Mouse (Mus musculus): Measurements from ENCODE around the gene Tgm1.

Tgm1 gene

DNA sequence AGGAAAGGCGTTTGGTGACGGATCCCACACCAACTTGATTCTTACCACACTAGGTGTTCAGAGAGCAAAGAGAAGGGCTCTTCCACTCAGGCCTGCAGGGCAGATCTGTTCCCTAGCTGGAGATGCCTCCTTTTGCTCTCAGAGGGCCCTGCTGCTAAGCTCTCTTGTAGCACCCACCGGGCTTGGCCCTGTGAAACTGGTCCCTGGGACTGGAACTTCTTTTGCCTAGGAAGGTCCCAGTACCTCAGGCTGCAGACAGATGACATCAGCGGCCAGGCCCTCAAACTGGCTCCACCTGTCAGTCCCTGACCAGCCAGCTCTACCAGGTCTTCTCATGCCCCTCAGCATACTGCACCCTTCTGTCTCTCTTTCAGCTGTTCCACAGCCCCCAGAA is at the start of gene Tgm1:
Gene Tgm1 (minus strand): TSS at position 198 of the 394 bp plus-strand sequence.
- no peak for DNase-seq (ENCODE audit: low read depth, low spot score)

- no peak for DNase-seq (ENCODE audit: low read depth, low spot score)
These were observed 49.4 kb upstream of the Tgm1 start for GRCm38 (mm10) chr14:55763166-55763565.

GRCm38 (mm10) chr14:55762001-55762821 is 48.5 kb upstream of the Tgm1 start:
- no peak for DNase-seq (ENCODE audit: low read depth, low spot score)

GRCm38 (mm10) chr14:55761163-55761562 is 47.4 kb upstream of the Tgm1 start, which contains the start of gene Ltb4r2:
TSS of gene Ltb4r2 (plus strand) at chr14:55761428.
- no peak for DNase-seq (ENCODE audit: low read depth, low spot score)

GRCm38 (mm10) chr14:55760156-55760555 is 46.4 kb upstream of the Tgm1 start:
- peak; percentile 41 for DNase-seq (ENCODE audit: low read depth, low spot score)

GRCm38 (mm10) chr14:55758363-55758784 is 44.6 kb upstream of the Tgm1 start, which contains the start of gene Cideb:
TSS of gene Cideb (minus strand) at chr14:55758458.
- DNase-seq (ENCODE audit: low read depth, low spot score) = no peak

GRCm38 (mm10) chr14:55757566-55757965 is 43.8 kb upstream of the Tgm1 start:
- no peak for DNase-seq (ENCODE audit: low read depth, low spot score)

GRCm38 (mm10) chr14:55747051-55747847 is 33.5 kb upstream of the Tgm1 start:
- no peak for DNase-seq (ENCODE audit: low read depth, low spot score)

DNA sequence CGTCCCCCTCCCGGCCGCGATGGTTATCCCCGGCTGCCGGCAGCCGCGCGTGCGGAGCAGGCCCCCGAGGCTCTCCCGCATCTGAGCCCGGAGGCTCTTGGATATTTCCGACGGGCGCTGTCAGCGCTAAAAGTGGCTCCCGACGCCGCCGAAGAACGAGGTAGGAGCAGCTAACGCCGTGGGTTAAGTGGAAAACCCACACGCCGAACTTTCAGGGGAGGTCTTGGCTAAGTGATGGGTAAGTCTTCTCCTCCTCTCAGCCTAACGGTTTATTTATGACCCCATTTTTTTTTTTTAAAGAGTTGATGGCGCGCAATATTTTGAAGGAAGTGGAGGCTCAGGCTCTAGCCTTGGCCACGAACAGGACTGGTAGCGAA is 32.1 kb upstream of the Tgm1 start:
- DNase-seq (ENCODE audit: low read depth, low spot score) = no peak

DNA sequence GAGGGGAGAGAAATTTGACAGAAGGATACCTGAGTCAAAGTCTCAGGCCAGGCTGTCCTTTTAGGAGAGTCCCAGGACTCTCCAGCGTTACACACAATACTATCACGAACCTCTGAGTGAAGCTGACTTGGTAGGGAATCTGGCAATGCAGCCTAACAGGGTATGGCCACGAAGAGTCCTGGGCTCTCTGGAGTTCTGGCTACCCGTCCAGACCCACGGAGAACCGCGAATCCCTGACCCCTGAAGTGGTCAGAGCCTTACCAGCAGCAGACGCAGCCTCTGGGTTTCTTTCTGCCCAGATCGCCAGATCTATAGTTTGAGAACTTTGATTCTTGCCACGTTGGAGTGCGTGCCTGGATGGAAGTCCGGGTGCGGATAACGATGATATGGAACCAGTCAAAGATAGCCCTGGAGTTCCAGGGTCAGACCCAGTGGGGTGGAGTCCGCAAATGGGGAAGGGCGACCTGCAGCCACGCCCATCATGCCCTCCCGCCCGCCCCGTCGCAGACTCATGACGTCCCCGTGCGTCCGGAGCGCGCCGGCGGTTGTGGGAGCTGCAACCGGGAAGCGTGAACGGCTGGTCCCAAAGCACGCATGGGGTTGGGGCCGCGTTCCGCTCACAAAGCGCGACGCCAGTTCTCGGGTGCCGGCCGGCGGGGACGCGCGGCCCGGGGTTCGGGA is 31.6 kb upstream of the Tgm1 start, which contains the start of the genes Dhrs1 and Nop9:
Gene Dhrs1 (minus strand): TSS at position 511 of the 681 bp plus-strand sequence.
Gene Nop9 (plus strand): TSS at position 514 of the 681 bp plus-strand sequence.
- DNase-seq (ENCODE audit: low read depth, low spot score) = peak; percentile 68

- DNase-seq (ENCODE audit: low read depth, low spot score) = peak; percentile 71
These were observed 30.0 kb upstream of the Tgm1 start for GRCm38 (mm10) chr14:55743711-55744110.

DNA sequence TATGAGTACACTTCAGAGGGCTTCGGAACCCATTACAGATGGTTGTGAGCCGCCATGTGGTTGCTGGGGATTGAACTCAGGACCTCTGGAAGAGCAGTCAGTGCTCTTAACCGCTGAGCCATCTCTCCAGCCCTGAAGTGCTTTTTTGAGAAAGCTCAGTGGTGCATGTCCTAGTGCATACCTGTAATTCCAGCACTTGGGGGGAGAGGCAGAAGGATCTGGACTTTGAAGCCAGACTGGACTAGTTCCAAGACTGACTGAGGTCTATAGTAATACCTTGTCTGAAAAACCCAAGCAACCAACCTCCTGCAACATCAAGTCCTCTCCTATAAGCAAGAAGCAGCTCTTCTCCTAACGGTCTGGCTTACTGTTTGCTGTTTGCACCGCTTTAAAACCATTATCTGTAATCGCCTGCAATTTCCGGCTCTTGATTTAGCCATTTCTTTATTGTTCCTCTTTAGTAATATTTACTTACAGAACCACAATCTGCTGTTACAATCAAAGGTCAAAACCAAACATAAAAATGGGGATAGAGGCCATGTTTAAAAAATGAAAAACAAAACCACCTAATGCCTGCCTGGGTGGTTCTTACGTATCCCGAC is 23.5 kb upstream of the Tgm1 start:
- DNase-seq (ENCODE audit: low read depth, low spot score) = no peak

GRCm38 (mm10) chr14:55735758-55736157 is 22.0 kb upstream of the Tgm1 start:
- no peak for DNase-seq (ENCODE audit: low read depth, low spot score)

DNA sequence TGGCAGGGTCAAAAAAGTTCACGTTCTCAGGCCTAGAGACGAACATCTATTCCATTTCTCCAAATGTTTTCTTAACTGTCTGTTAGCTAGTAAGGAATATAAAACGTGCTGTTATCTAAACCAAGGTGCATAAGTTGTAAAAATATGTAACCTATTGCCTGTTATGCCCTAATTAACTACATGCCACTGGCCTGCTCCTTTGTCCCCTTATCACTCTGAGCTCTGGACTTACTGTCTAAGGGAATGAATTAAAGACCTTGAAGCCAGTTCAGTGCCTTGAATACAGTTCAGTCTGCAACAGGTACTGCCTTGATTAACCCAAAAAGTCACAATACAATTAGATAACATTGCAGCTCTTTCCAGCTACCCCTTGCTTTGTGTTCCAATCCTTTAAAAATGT is 21.6 kb upstream of the Tgm1 start:
- DNase-seq (ENCODE audit: low read depth, low spot score) = no peak

DNA sequence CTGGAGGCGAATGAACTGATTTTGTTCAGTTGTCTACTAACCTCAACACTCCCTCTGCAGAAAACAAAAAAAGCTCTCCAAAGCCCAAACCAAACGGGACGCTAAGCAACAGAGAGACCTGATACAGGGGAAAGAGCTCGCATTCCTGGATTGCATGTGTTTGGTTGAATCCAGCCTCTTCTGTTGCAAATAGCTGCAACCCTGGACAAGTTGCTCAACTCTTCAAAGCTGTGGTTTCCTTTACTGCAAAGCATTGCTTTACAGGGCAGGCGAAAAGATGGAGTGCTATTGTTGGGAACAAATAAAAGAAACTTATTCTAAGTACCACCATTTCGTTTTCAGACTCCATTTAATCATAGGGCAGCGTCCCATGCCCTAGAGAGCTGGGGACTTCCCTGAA is 21.1 kb upstream of the Tgm1 start:
- DNase-seq (ENCODE audit: low read depth, low spot score) = no peak

DNA sequence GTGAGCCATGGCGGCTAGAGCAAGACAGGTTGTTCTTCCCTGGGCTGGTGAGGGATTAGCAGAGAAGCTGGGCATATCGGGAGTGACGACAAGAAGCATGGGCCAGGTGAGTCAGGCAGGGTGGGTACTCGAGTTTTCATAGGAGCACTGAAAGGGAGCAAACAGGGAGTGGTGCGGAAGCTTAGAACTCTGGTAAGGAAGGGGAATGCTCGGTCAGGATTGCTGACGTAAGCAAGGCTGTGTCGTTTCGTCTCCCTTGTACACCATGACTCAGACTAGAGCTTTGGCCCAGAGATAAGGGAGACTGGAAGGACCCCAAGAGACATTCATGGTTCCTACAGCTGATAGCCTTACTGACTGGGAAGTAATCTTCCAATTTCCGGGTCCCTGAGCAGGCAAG is 20.2 kb upstream of the Tgm1 start:
- DNase-seq (ENCODE audit: low read depth, low spot score) = no peak

DNA sequence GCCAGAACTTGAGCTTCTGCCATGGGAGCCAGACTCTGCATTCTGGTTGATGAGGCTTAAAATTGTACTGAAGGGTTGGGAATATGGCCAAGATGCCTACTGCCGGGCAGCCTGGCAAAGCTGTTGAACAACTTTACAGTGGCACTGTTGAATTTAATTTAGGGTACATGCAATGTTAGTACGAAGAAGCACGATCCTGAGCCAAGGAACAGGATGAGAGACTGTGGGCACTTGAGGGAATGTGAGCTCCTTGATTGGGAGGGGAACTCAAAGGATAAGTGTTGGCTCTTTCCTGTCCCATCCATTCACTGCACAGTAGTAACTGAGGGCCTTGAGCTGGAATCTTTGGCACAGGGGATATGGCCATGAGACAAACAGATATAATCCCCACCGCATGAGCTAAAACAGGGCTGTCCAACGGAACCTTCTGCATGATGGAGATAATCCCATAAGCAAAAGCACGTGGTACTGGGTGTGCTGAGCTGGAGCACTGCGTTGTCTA is 16.9 kb upstream of the Tgm1 start:
- no peak for DNase-seq (ENCODE audit: low read depth, low spot score)

DNA sequence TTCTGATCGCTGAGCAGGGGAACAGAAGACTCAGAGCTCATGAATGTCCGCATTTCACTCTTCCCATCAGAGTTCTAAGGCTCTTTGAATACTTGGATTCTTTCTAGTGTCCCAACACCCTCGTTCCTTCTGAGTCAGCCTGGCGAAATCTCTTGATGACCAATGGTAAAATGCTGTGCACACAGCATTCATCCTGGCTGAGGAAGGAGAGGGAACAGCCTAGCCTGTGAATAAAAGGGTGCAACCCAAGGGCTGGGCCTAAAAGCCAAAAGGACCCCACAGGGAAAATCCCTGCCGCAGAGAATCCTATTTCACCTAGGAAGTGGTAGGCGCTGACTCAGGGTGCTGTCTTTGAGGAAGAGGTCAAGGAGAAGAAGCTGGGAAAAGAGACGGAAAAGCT is 16.4 kb upstream of the Tgm1 start:
- no peak for DNase-seq (ENCODE audit: low read depth, low spot score)

- no peak for DNase-seq (ENCODE audit: low read depth, low spot score)
These were observed 14.4 kb upstream of the Tgm1 start for GRCm38 (mm10) chr14:55727889-55728685.

DNA sequence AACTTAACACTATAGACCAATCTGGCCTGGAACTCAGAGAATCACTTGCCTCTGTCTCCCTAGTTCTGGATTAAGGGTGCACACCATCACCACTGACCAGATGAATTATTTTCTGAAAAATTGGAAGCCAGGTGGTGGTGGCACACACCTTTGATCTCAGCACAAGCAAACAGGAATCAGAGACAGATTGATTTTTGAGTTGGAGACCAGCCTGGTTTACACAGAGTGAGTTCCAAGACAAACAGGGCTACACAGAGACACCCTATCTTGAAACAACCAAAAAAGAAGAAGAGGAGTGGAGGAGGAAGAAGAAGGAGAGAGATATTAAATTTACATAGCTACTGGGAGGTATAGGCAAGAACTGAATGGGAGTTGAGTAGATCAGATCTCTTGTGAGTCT is 12.5 kb upstream of the Tgm1 start:
- DNase-seq (ENCODE audit: low read depth, low spot score) = no peak

Data from c-Kit-negative CD71-positive TER-119-positive erythroid progenitor cells, embryonic 14.5 days (primary cell).